Mouse (Mus musculus): ENCODE results near the gene Olfr522.
"Not testable (repeated sequence)": the region's sequence is repeated elsewhere in the genome, so short reads cannot be mapped to it uniquely, and the experiment has no call there.

Gene Olfr522

GRCm38 (mm10) chr7:140160363-140160762 is 4.2 kb downstream of the Olfr522 start:
- DNase-seq (ENCODE audit: low spot score), result no peak

DNA sequence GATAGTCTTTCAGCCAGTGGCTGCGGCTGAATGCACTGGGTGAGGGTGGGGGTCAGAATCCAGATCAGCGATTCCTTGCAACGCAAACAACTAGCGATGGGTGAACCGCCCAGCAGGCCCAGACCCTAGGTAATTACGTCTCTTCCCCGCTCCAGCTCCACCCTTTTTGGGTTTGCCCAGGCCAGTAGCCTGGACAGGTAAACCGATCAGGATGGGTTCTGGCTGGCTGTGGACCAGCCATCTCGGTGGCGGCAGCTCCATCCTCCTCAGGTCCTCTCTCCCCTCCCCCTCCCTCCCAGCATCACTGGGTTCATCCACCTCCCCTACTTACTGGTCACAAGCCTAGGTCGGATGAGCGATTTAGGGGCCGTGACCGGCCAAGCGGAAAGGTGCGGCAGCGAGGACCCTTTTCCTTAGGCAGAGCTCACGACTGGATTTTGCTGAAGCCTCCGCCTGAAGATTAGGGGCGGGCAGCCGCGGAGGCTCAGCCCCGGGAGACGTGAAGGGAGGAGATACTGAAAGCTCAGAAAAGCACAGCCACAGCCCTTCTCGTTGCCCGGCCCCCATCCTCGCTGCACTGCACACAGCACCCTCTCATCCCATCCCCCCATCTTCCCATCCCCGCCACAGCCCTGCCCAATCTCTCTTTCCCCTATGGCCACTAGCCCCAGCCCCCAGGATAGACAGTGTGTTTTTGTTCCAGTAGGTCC is 10.2 kb downstream of the Olfr522 start, which contains the start of gene Sprn:
Sprn (minus strand) TSS at position 660 of the 710 bp plus-strand sequence.
- DNase-seq (ENCODE audit: low spot score), result peak; percentile 10

GRCm38 (mm10) chr7:140153829-140154217 is 10.7 kb downstream of the Olfr522 start:
- no peak for DNase-seq (ENCODE audit: low spot score)

- peak; percentile 34 for DNase-seq (ENCODE audit: low spot score)
These were observed 11.2 kb downstream of the Olfr522 start for GRCm38 (mm10) chr7:140153383-140153782.

DNA sequence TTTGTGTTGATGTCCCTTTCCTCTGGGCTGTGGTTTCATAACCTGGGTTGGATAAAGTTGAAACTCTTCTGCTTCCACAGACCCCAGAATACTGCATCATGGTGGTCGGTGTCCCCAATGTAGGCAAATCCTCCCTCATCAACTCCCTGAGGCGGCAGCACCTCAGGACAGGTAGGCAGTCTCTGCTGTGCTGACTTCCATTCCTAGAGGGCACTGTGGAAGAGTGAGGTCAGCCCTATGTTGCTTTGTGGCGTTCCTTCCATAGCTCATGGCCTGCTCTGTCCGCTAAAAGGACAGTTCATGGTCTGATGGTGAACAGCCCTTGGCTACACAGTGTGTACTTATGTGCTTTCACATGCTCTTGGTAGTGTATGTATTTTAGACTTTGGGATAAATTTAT is 20.0 kb downstream of the Olfr522 start:
- no peak for DNase-seq (ENCODE audit: low spot score)

GRCm38 (mm10) chr7:140141350-140141749 is 23.2 kb downstream of the Olfr522 start:
- peak; percentile 84 for DNase-seq (ENCODE audit: low spot score)

- DNase-seq (ENCODE audit: low spot score), result no peak
These were observed 26.6 kb downstream of the Olfr522 start for GRCm38 (mm10) chr7:140138021-140138310.

GRCm38 (mm10) chr7:140137135-140138020 is 27.2 kb downstream of the Olfr522 start, which contains the start of gene Mtg1:
Gene Mtg1 (plus strand): TSS chr7:140137564.
- DNase-seq (ENCODE audit: low spot score), result peak; percentile 96

DNA sequence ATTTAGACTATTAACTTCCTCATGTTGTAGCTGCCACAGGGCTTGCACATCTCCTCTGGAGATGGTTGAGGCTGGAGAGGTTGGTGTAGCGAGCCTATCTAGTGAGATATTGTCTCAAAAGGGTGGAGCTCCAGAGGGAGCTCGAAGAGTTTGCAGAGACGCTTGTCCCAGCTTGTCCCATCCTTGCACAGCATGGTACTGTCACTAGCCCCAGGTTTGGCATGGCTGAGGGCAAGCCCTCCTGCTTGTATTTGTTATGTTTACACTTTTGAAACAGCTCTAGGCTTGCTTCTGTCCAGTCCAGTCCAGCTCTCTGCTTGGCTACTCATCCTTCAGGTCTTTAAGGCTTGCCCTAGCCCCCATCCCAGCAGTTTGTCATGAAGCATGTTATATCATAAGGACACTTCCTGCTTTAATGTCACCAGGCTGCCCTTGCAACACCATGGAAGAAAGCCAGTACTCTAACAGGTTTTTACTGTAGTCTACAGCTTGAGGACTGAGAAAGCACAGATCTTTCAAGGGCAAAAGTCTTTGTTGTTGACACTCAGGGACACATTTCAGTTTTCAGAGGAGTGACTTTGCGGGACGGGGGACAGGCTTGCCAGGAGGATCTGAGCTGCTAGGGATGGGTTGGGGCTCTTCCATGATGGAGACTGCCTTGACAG is 29.3 kb downstream of the Olfr522 start:
- no peak for DNase-seq (ENCODE audit: low spot score)

DNA sequence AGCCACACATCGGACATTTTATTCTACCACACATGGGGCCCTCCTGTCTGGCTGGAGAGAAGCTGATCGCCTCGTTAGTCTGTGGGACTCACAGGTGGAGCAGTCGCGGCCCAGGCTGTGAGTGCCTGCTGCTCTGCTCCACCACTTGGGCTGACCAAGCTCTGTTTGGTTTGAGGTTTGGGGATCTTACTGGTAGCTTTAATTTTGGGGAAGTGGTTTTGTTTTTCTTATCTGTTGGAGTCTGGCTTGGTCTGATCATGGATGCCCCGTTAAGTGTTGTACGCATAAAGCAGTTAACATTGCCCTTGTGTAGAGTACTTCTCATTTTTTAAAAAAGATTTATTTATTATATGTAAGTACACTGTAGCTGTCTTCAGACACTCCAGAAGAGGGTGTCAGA is 30.5 kb downstream of the Olfr522 start:
- not testable (repeated sequence) for DNase-seq (ENCODE audit: low spot score)

- not testable (repeated sequence) for DNase-seq (ENCODE audit: low spot score)
These were observed 32.4 kb downstream of the Olfr522 start for GRCm38 (mm10) chr7:140132184-140132583.

GRCm38 (mm10) chr7:140127911-140128310 is 36.7 kb downstream of the Olfr522 start:
- no peak for DNase-seq (ENCODE audit: low spot score)

- DNase-seq (ENCODE audit: low spot score), result no peak
These were observed 37.6 kb downstream of the Olfr522 start for GRCm38 (mm10) chr7:140126934-140127333.

- DNase-seq (ENCODE audit: low spot score), result no peak
These were observed 38.6 kb downstream of the Olfr522 start for GRCm38 (mm10) chr7:140126022-140126350.

DNA sequence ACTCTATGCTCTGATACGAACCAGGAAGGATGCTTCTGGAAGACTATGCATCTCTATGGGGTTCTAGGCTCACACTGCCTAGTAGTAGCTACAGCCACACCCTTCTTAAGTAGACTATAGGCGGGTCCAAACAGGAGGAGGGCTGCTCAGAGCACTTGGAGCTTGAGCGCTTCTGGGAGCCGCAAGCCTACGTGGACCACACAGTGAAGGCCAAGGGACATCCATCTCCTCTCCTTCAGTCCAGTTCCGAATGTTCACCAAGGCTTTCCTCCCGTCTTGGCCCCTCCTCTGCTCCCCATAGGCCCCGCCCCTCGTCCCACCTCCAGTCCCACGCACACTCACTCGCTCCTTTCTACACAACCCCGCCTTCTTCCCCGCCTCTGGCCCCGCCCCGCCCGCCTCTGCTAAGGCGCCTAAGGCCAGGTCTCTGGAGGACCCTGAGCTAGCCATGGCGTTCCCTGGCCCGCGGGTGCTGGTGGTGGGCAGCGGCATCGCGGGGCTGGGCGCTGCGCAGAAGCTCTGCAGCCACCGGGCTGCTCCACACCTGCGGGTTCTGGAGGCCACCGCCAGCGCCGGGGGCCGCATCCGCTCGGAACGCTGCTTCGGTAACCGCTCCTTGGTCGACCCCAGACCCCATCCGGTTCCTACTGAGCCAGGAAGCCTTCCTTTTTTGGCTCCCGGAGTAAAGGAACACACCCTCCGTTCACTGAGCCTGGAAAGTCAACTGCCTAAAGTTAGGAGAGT is 39.1 kb downstream of the Olfr522 start:
- peak; percentile 90 for DNase-seq (ENCODE audit: low spot score)

DNA sequence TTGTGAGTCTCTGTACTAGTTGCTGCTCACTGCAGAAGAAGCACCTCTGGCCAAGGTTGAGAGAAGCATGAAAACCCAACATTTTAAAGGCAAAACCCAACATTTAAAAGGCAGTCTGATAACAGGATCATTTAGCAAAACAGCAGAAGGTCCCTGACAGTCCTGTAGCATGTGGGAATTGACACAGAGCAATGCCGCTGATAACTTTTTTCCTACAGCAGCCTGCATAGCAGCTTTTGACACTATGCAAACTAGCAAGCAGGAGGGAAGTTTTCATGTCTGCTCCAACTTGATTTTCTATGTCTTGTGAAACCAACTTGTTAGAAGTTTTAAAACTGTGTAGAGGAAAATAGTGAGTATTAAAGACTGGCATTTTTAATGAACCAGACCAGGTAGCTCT is 40.2 kb downstream of the Olfr522 start:
- no peak for DNase-seq (ENCODE audit: low spot score)

DNA sequence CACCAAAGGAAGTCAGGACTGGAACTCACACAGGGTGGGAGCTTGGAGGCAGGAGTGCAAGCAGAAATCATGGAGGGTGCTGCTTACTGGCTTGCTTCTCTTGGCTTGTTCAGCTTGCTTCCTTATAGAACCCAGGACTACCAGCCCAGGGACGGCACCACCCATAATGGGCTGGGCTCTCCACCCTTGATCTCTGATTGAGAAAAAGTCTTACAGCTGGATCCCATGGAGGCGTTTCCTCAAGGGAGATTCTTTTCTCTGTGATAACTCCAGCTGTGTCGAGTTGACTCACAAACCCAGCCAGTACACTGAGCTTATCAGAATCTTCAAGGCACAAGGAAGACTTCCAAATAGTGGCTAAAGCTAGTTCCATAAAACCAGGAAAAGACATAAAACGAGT is 41.8 kb downstream of the Olfr522 start:
- no peak for DNase-seq (ENCODE audit: low spot score)

- DNase-seq (ENCODE audit: low spot score), result no peak
These were observed 43.1 kb downstream of the Olfr522 start for GRCm38 (mm10) chr7:140121338-140121910.

DNA sequence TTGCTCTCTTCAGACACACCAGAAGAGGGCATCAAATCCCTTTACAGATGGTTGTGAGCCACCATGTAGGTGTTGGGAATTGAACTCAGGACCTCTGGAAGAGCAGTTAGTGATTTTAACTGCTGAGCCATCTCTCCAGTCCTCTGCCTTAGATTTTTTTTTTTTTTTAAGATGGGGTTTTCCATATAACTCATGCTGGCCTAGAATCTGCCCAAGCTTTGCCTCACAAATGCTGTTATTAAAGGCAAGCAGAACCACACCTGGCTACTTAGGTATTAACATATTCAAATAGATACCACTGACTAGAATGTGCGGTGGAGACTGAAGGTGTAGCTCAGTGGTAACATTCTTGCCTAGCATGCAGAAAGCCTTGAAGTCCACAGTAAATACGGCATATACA is 44.1 kb downstream of the Olfr522 start:
- no peak for DNase-seq (ENCODE audit: low spot score)

DNA sequence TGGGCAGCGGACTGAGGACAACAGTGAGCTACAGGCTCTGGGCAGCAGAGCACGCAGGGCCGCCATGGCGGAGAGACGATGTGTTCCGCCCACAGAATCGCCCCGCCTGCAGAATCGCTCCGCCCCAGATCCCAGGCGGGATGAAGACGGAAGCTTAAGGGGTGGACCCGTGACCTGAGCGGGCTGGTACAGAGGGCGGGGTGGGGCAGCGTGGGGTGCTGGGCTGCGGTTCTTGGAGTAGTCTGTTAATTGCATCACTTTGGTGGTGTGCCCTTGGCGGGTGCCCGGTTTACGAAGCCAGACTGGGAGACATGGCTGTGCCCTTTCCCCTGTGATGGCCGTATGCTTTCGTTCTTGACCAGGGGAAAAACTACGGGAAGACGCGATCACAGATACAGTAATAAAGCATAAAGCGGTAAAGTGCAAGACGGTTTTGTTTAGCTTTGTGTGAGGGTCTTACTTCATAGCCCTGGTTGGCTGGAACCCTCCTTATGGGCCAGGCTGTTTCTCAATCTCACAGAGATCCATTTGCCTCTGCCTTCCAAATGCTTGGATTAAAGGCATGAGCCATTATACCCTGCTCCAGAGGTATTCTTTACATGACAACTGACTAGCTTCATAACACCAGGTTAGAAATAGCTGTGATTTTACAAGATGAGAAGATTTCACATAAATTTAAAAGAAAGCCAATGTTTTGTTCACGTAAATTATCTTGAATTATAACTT is 48.1 kb downstream of the Olfr522 start, which contains the start of gene Echs1:
Echs1 (minus strand) TSS at position 148 of the 726 bp plus-strand sequence.
- DNase-seq (ENCODE audit: low spot score), result peak; percentile 92

Data from embryo, embryonic 10 days (tissue).